Comparison of ENCODE assay signal across 14 mouse cellular contexts in genomic region chr7:80894196-80894595, GRCm38 (mm10). TPM values are rescaled to one million over a fixed set of nuclear protein-coding genes. Genes with fewer than 3 reads are reported as not detected.
DNase-seq lines count a peak whose midpoint lies in the region; ATAC-seq and TF ChIP-seq lines count a peak whose summit lies in the region.
"Had no signal": no experiment of that assay in that cellular context is flagged by ENCODE, and none has a peak within 500 bp of the region (broad histone marks: within the 10 kb centered on the region; RNA-seq: fewer than 3 reads in every experiment).

No protein-coding gene starts in this region.

- no peak overlapping the region for H3K9ac ChIP-seq in kidney, postnatal 0 days (ENCODE audit: low read depth, low read length)

- peaks cover 6% of the 10 kb centered on the region for H3K4me1 ChIP-seq in kidney, postnatal 0 days (replicated peaks; ENCODE audit: insufficient read depth, low read length)
- H3K4me1 ChIP-seq in brown adipose tissue, adult 24 weeks (ENCODE audit: control insufficient read depth, insufficient read depth, insufficient read length, low read length), result peaks cover 24% of the 10 kb centered on the region

- no peak overlapping the region for H3K4me3 ChIP-seq in gastrocnemius, adult 2 months
- H3K4me3 ChIP-seq in kidney, postnatal 0 days (replicated peaks; ENCODE audit: low read depth, low read length), result no peak overlapping the region
- 0 out of 2 replicates have a peak overlapping the region, but pooled peaks have one; percentile 16 for H3K4me3 ChIP-seq in brown adipose tissue, adult 24 weeks (ENCODE audit: insufficient read depth, low read depth, low read length)

- H3K9me3 ChIP-seq in kidney, postnatal 0 days (replicated peaks; ENCODE audit: low read length), result no peaks in the 10 kb centered on the region

- peak overlapping the region; percentile 70 for H3K27ac ChIP-seq in gastrocnemius, adult 2 months
- peak overlapping the region; percentile 1; the same call in 1 of the 2 replicates for H3K27ac ChIP-seq in kidney, postnatal 0 days
- peak overlapping the region; percentile 89 for H3K27ac ChIP-seq in brown adipose tissue, adult 24 weeks (replicated peaks; ENCODE audit: low read depth, low read length)

- no peak for TF ChIP-seq CTCF in gastrocnemius, adult 2 months (IDR thresholded peaks at IDR 0.05)
- no peak for TF ChIP-seq CTCF in kidney, postnatal 0 days (IDR thresholded peaks at IDR 0.05; ENCODE audit: low read depth)

- WGBS in kidney, postnatal 0 days, result 82% methylated on average over 7 of the region's 7 CpGs

- intact Hi-C loops in gastrocnemius, adult 2 months (cut with DNase I), result no loop called here

- no peak overlapping the region for H3K4me2 ChIP-seq in kidney, postnatal 0 days (ENCODE audit: low read length)

- no peaks in the 10 kb centered on the region for H3K27me3 ChIP-seq in kidney, postnatal 0 days (ENCODE audit: insufficient read depth, low read length)

- no peak for ATAC-seq in kidney, postnatal 0 days (replicated peaks; ENCODE audit: low FRiP score, low read depth)
- ATAC-seq in activated CD4-positive, CD25-positive, alpha-beta regulatory T cell, adult 4 months, result no peak
- ATAC-seq: hindbrain, embryonic 16.5 days had no signal

- DNase-seq in gastrocnemius, adult 2 months, result no peak
- DNase-seq in gastrocnemius, adult 18-20 months (ENCODE audit: low spot score), result no peak
- DNase-seq in kidney, postnatal 0 days (ENCODE audit: low spot score), result no peak
- DNase-seq in kidney, postnatal 36 days, result no peak
- peak; percentile 71 for DNase-seq in cerebellum, adult 9-10 months
- DNase-seq: embryo, embryonic 11 days; layer of hippocampus, adult 9-11 months; lung, adult 18-20 months; midbrain, embryonic 14.5 days; right cerebral cortex, postnatal 25 days; thymus, adult 18-20 months had no signal

- H3K36me3 ChIP-seq in kidney, postnatal 0 days (ENCODE audit: insufficient read depth, low read length), result peaks cover 50% of the 10 kb centered on the region

RNA-seq across cellular contexts. Expression of gene Wdr73, which starts 6.9 kb away (rescaled TPM):
- 1 to 10 TPM; 2.9 to 3.7 TPM for total RNA-seq in gastrocnemius, adult 2 months (2021)
- 1 to 10 TPM; 3.1 to 3.3 TPM for total RNA-seq in gastrocnemius, adult 18-20 months (2021)
- 29.8 and 32.9 TPM in 2 replicates for polyA plus RNA-seq in kidney, postnatal 0 days (2015; fragmentation: Nextera tagmentation; extraction: Ambion mirVana)
- 10.4 and 19.3 TPM in 2 replicates for polyA plus RNA-seq in brown adipose tissue, adult 24 weeks (2012; ENCODE audit: insufficient read depth, insufficient read length, missing spikeins)
- 10 to 100 TPM; 22.5 to 27.1 TPM for polyA plus RNA-seq in activated CD4-positive, CD25-positive, alpha-beta regulatory T cell, adult 4 months (2017; shearing (Covaris generic))

RNA-seq across cellular contexts. Expression of gene Nmb, which starts 10.7 kb away (rescaled TPM):
- 1 to 10 TPM; 3.6 to 4.0 TPM for total RNA-seq in gastrocnemius, adult 2 months (2021)
- 10 to 100 TPM in 1 of 2 experiments, 1 to 10 TPM in 1; 3.8 to 10.7 TPM for total RNA-seq in gastrocnemius, adult 18-20 months (2021)
- polyA plus RNA-seq in kidney, postnatal 0 days (2015; fragmentation: Nextera tagmentation; extraction: Ambion mirVana), result 9.3 and 10.5 TPM in 2 replicates
- polyA plus RNA-seq in brown adipose tissue, adult 24 weeks (2012; ENCODE audit: insufficient read depth, insufficient read length, missing spikeins), result 7.3 and 9.1 TPM in 2 replicates
- polyA plus RNA-seq in activated CD4-positive, CD25-positive, alpha-beta regulatory T cell, adult 4 months (2017; shearing (Covaris generic)), result 10 to 100 TPM; 58.7 to 67.5 TPM

RNA-seq across cellular contexts. Expression of gene Zscan2, which starts 33.5 kb away (rescaled TPM):
- total RNA-seq in gastrocnemius, adult 2 months (2021), result 1 to 10 TPM; 1.3 to 1.7 TPM
- total RNA-seq in gastrocnemius, adult 18-20 months (2021), result 1 to 10 TPM; 1.5 to 2.1 TPM
- 2.7 TPM in 2 replicates for polyA plus RNA-seq in kidney, postnatal 0 days (2015; fragmentation: Nextera tagmentation; extraction: Ambion mirVana)
- polyA plus RNA-seq in brown adipose tissue, adult 24 weeks (2012; ENCODE audit: insufficient read depth, insufficient read length, missing spikeins), result 1.5 TPM in 1 of 2 replicates, not detected in the other
- 1 to 10 TPM; 3.0 to 3.3 TPM for polyA plus RNA-seq in activated CD4-positive, CD25-positive, alpha-beta regulatory T cell, adult 4 months (2017; shearing (Covaris generic))

RNA-seq across cellular contexts. Expression of gene Sec11a, which starts 53.4 kb away (rescaled TPM):
- 10 to 100 TPM; 21.4 to 31.5 TPM for total RNA-seq in gastrocnemius, adult 2 months (2021)
- 10 to 100 TPM; 25.1 to 29.4 TPM for total RNA-seq in gastrocnemius, adult 18-20 months (2021)
- polyA plus RNA-seq in kidney, postnatal 0 days (2015; fragmentation: Nextera tagmentation; extraction: Ambion mirVana), result 222 and 226 TPM in 2 replicates
- polyA plus RNA-seq in brown adipose tissue, adult 24 weeks (2012; ENCODE audit: insufficient read depth, insufficient read length, missing spikeins), result 61.2 and 77.2 TPM in 2 replicates
- 100 to 1,000 TPM; 243 to 262 TPM for polyA plus RNA-seq in activated CD4-positive, CD25-positive, alpha-beta regulatory T cell, adult 4 months (2017; shearing (Covaris generic))

Comparison
In these comparisons a context has a peak if more than half of its experiments do, and no peak if none do; other contexts are left out.
1. H3K27ac ChIP-seq: peak in every context shown above with its lines; median percentile 89 in brown adipose tissue, adult 24 weeks; 70 in gastrocnemius, adult 2 months; 1 in kidney, postnatal 0 days.